Mouse (Mus musculus) CH12.LX (cell line): ENCODE results near the gene Sstr5. TPM values are rescaled to one million over a fixed set of nuclear protein-coding genes. Genes with fewer than 3 reads are reported as not detected.

ENCODE experiments used
- DNase-seq: peaks from one replicate; pipeline ENCODE4 v3.0.0-alpha.2; 2013; ENCODE audit errors: extremely low read depth
- H3K27ac ChIP-seq: 2 replicates; pipeline ENCODE4 v1.5.1; 2012; ENCODE audit warnings: low read depth, mild to moderate bottlenecking, control low read depth, moderate library complexity; ENCODE audit not compliant: insufficient read depth
- H3K27me3 ChIP-seq: replicated peaks from 2 replicates; pipeline ENCODE3; 2012; ENCODE audit warnings: inconsistent platforms
- H3K36me3 ChIP-seq, 2 experiments: replicated peaks in 1 of 2; 2 replicates each; pipeline versions ENCODE3 to v1.6.1; 2012; ENCODE audit warnings: inconsistent platforms in 1 of 2, low read length in 1 of 2, mild to moderate bottlenecking in 1 of 2, mixed read lengths in 1 of 2, moderate library complexity in 1 of 2; ENCODE audit not compliant: control insufficient read depth in 1 of 2, insufficient read depth in 1 of 2
- H3K4me1 ChIP-seq, 2 experiments: 2 replicates each; pipeline ENCODE4 v1.6.1; 2012; ENCODE audit warnings: inconsistent platforms in 1 of 2, moderate library complexity in 1 of 2; ENCODE audit not compliant: insufficient read depth in 2 of 2, control insufficient read depth in 1 of 2
- H3K4me2 ChIP-seq: 2 replicates; pipeline ENCODE4 v1.6.1; 2012; ENCODE audit warnings: low read depth, mild to moderate bottlenecking, control low read depth; ENCODE audit not compliant: poor library complexity, insufficient read depth, severe bottlenecking
- H3K4me3 ChIP-seq, 3 experiments: fragments of 150-350 bp in 1 of 3; sonication (generic) in 1 of 3; replicated peaks in 1 of 3; 2 replicates each; pipeline versions ENCODE3 to v1.5.1; 2011 to 2012; ENCODE audit warnings: low read depth in 2 of 3, low read length in 2 of 3, mild to moderate bottlenecking in 2 of 3, moderate library complexity in 2 of 3, control low read depth in 1 of 3, improper control_type of control experiment in 1 of 3, inconsistent platforms in 1 of 3, mixed read lengths in 1 of 3; ENCODE audit not compliant: poor library complexity in 1 of 3
- H3K79me2 ChIP-seq: replicated peaks from 2 replicates; pipeline ENCODE4 v1.6.1; 2012; ENCODE audit warnings: mild to moderate bottlenecking, moderate library complexity; ENCODE audit not compliant: control insufficient read depth, poor library complexity, insufficient read depth, severe bottlenecking; ENCODE audit errors: extremely low read depth
- H3K9ac ChIP-seq: 2 replicates; pipeline ENCODE4 v1.6.1; 2012; ENCODE audit warnings: low read depth, mild to moderate bottlenecking, control low read depth, moderate library complexity; ENCODE audit not compliant: insufficient read depth
- H3K9me3 ChIP-seq: replicated peaks from 2 replicates; pipeline ENCODE3; 2012; ENCODE audit warnings: low read length, inconsistent platforms, mixed read lengths
- BHLHE40 ChIP-seq: IDR thresholded peaks from 2 replicates; pipeline ENCODE4 v1.6.1; 2011; ENCODE audit warnings: mild to moderate bottlenecking, low read depth, low read length, improper control_type of control experiment
- CHD2 ChIP-seq: IDR thresholded peaks from 2 replicates; pipeline ENCODE4 v1.6.1; 2011; ENCODE audit warnings: low read length, improper control_type of control experiment
- E2F4 ChIP-seq: IDR thresholded peaks from 2 replicates; pipeline ENCODE4 v1.6.1; 2011; ENCODE audit warnings: low read depth, low read length, improper control_type of control experiment; ENCODE audit not compliant: insufficient replicate concordance
- ELF1 ChIP-seq: IDR thresholded peaks from 2 replicates; pipeline ENCODE4 v1.6.1; 2014; ENCODE audit warnings: low read depth, mild to moderate bottlenecking, inconsistent platforms, low read length, improper control_type of control experiment
- EP300 ChIP-seq: IDR thresholded peaks from 2 replicates; pipeline ENCODE4 v1.6.1; 2011; ENCODE audit warnings: low read length, improper control_type of control experiment
- ETS1 ChIP-seq: conservative IDR thresholded peaks from 2 replicates; pipeline ENCODE4 v1.6.1; 2012; ENCODE audit warnings: low read depth, mild to moderate bottlenecking, inconsistent platforms, low read length, improper control_type of control experiment, moderate library complexity
- JUN ChIP-seq: IDR thresholded peaks from 2 replicates; pipeline ENCODE4 v1.6.1; 2011; ENCODE audit warnings: low read depth, mild to moderate bottlenecking, low read length, improper control_type of control experiment, moderate library complexity; ENCODE audit not compliant: insufficient read depth
- MAFK ChIP-seq: IDR thresholded peaks from 2 replicates; pipeline ENCODE4 v1.6.1; 2011; ENCODE audit warnings: low read length, improper control_type of control experiment; ENCODE audit not compliant: insufficient replicate concordance
- MAX ChIP-seq: IDR thresholded peaks from 2 replicates; pipeline ENCODE4 v1.6.1; 2011; ENCODE audit warnings: low read length, improper control_type of control experiment
- MAZ ChIP-seq: IDR thresholded peaks from 2 replicates; pipeline ENCODE4 v1.6.1; 2012; ENCODE audit warnings: low read depth, mild to moderate bottlenecking, inconsistent platforms, low read length, improper control_type of control experiment, moderate library complexity
- MEF2A ChIP-seq: IDR thresholded peaks from 2 replicates; pipeline ENCODE4 v1.6.1; 2014; ENCODE audit warnings: low read depth, mild to moderate bottlenecking, inconsistent platforms, low read length, improper control_type of control experiment, borderline replicate concordance
- MXI1 ChIP-seq: IDR thresholded peaks from 2 replicates; pipeline ENCODE4 v1.6.1; 2011; ENCODE audit warnings: mild to moderate bottlenecking, low read depth, low read length, improper control_type of control experiment
- MYC ChIP-seq: IDR thresholded peaks from 2 replicates; pipeline ENCODE4 v1.6.1; 2011; ENCODE audit warnings: low read depth, mild to moderate bottlenecking, improper control_type of control experiment, low read length
- NRF1 ChIP-seq: IDR thresholded peaks from 2 replicates; pipeline ENCODE4 v1.6.1; 2014; ENCODE audit warnings: low read depth, mild to moderate bottlenecking, inconsistent platforms, low read length, improper control_type of control experiment, moderate library complexity
- PAX5 ChIP-seq: IDR thresholded peaks from 2 replicates; pipeline ENCODE4 v1.6.1; 2012; ENCODE audit warnings: low read length, inconsistent platforms, mixed read lengths
- POLR2A ChIP-seq: IDR thresholded peaks from 2 replicates; pipeline ENCODE4 v1.6.1; 2011; ENCODE audit warnings: low read depth, mild to moderate bottlenecking, improper control_type of control experiment, low read length
- POLR2AphosphoS2 ChIP-seq: IDR thresholded peaks from 2 replicates; pipeline ENCODE4 v1.6.1; 2011; ENCODE audit warnings: low read depth, low read length, improper control_type of control experiment
- RCOR1 ChIP-seq: conservative IDR thresholded peaks from 2 replicates; pipeline ENCODE4 v1.6.1; 2012; ENCODE audit warnings: low read depth, mild to moderate bottlenecking, inconsistent platforms, low read length, improper control_type of control experiment
- SIN3A ChIP-seq: IDR thresholded peaks from 2 replicates; pipeline ENCODE4 v1.6.1; 2012; ENCODE audit warnings: low read length, improper control_type of control experiment, inconsistent platforms
- SMC3 ChIP-seq: IDR thresholded peaks from 2 replicates; pipeline ENCODE4 v1.6.1; 2011; ENCODE audit warnings: low read depth, low read length, improper control_type of control experiment
- TBP ChIP-seq: conservative IDR thresholded peaks from 2 replicates; pipeline ENCODE4 v1.6.1; 2011; ENCODE audit warnings: low read depth, low read length, improper control_type of control experiment
- TCF12 ChIP-seq: IDR thresholded peaks from 2 replicates; pipeline ENCODE4 v1.6.1; 2014; ENCODE audit warnings: low read depth, mild to moderate bottlenecking, inconsistent platforms, low read length, improper control_type of control experiment
- USF2 ChIP-seq: conservative IDR thresholded peaks from 2 replicates; pipeline ENCODE4 v1.6.1; 2011; ENCODE audit warnings: low read depth, low read length, improper control_type of control experiment
- ZC3H11A ChIP-seq: IDR thresholded peaks from 2 replicates; pipeline ENCODE4 v1.6.1; 2012; ENCODE audit warnings: low read depth, mild to moderate bottlenecking, inconsistent platforms, low read length, improper control_type of control experiment
- ZKSCAN1 ChIP-seq: IDR thresholded peaks from 2 replicates; pipeline ENCODE4 v1.6.1; 2012; ENCODE audit warnings: low read depth, inconsistent platforms, low read length, improper control_type of control experiment, borderline replicate concordance
- ZMIZ1 ChIP-seq: IDR thresholded peaks from 2 replicates; pipeline ENCODE4 v1.6.1; 2012; ENCODE audit warnings: low read depth, mild to moderate bottlenecking, inconsistent platforms, low read length, improper control_type of control experiment
- ZNF384 ChIP-seq: IDR thresholded peaks from 2 replicates; pipeline ENCODE4 v1.6.1; 2012; ENCODE audit warnings: low read depth, low read length, improper control_type of control experiment, inconsistent platforms
- dilution Hi-C: fragments of 300-500 bp; cut with MboI; formaldehyde crosslinking; loops from 2 replicates; pipeline ENCODE4 v1.14.3; 2020; ENCODE audit warnings: low sequenced_read_pairs; ENCODE audit not compliant: extremely low pct_unique_long_range_greater_than_20kb, extremely low pct_ligation_motif_present
- in situ Hi-C: fragments of 300-500 bp; cut with MboI; formaldehyde crosslinking; loops from 3 replicates; pipeline ENCODE4 v1.14.3; 2019; ENCODE audit warnings: low sequenced_read_pairs, low pct_ligation_motif_present, low pct_unique_long_range_greater_than_20kb, mixed read lengths
- polyA plus RNA-seq: library from polyadenylated mRNA; unstranded; fragments of >175 nt; gene quantifications from 2 replicates; pipeline ENCODE4 v1.2.1, GENCODE M21; 2012; ENCODE audit warnings: low read depth; ENCODE audit not compliant: insufficient read length
- total RNA-seq, 2 experiments: library from RNA; depleted of rRNA; stranded (reverse); fragments of 300-350 nt in 1 of 2; fragments of >200 nt in 1 of 2; gene quantifications; 2 replicates each; pipeline ENCODE4 v1.2.3; 2012 to 2014

Gene Sstr5
- total and polyA plus RNA-seq, 3 experiments = 0.35 to 1.9 (median 0.38) TPM

- DNase-seq = no peak
- Histone ChIP-seq H3K4me1 (peaks cover 12 to 41% of the 10 kb centered on the region in 2 experiments), H3K9ac (no peak overlapping the region), H3K4me3 (no peak overlapping the region), H3K4me2 (no peak overlapping the region), H3K27ac (no peak overlapping the region), H3K36me3 (no peaks in the 10 kb centered on the region), H3K79me2 (no peaks in the 10 kb centered on the region), H3K9me3 (no peaks in the 10 kb centered on the region), H3K27me3 (peaks cover 82% of the 10 kb centered on the region)
- in situ Hi-C loops (no loop called here), dilution Hi-C loops (no loop called here)
- TF ChIP-seq ZKSCAN1 (no peak), ELF1 (no peak)
Observed at GRCm38 (mm10) chr17:25445841-25446240, 51.2 kb downstream of the Sstr5 start.

- H3K27me3 ChIP-seq = peaks cover 82% of the 10 kb centered on the region
- in situ Hi-C loops = no loop called here
Observed at GRCm38 (mm10) chr17:25445074-25445473, 52.0 kb downstream of the Sstr5 start.

GRCm38 (mm10) chr17:25442889-25443288 is 54.2 kb downstream of the Sstr5 start:
- no peaks in the 10 kb centered on the region for H3K36me3 ChIP-seq
- H3K79me2 ChIP-seq = no peaks in the 10 kb centered on the region
- H3K27me3 ChIP-seq = peaks cover 78% of the 10 kb centered on the region
- in situ Hi-C loops (no loop called here), dilution Hi-C loops (no loop called here)
- peak; percentile 30 for DNase-seq
- no peak overlapping the region for H3K9ac ChIP-seq
- H3K4me2 ChIP-seq = peak overlapping the region; percentile 1; the same call in 1 of the 2 replicates
- H3K27ac ChIP-seq = no peak overlapping the region
- H3K4me3 ChIP-seq = no peak overlapping the region
- H3K9me3 ChIP-seq = no peaks in the 10 kb centered on the region
- H3K4me1 ChIP-seq = peaks cover 12 to 42% of the 10 kb centered on the region in 2 experiments
- TF ChIP-seq E2F4 = no peak
- TF ChIP-seq POLR2AphosphoS2 = no peak
- no peak for TF ChIP-seq MAZ
- TF ChIP-seq SIN3A = no peak
- TF ChIP-seq ZC3H11A = no peak
- TF ChIP-seq BHLHE40 = peak; percentile 60
- peak; percentile 57; the same call in 1 of the 2 replicates for TF ChIP-seq TCF12
- TF ChIP-seq POLR2A = no peak
- no peak for TF ChIP-seq PAX5
- TF ChIP-seq ZNF384 = no peak
- TF ChIP-seq MXI1 = no peak
- no peak for TF ChIP-seq CHD2
- no peak for TF ChIP-seq NRF1
- 0 out of 2 replicates have a peak, but pooled peaks have one; percentile 53 for TF ChIP-seq MAX
- TF ChIP-seq RCOR1 = no peak
- TF ChIP-seq ETS1 = peak; percentile 44
- TF ChIP-seq MAFK = no peak
- TF ChIP-seq MYC = no peak
- no peak for TF ChIP-seq TBP

More at GRCm38 (mm10) chr17:25445074-25445473, 52.0 kb downstream of the Sstr5 start:
- Histone ChIP-seq H3K27ac (no peak overlapping the region), H3K4me3 (no peak overlapping the region), H3K4me2 (no peak overlapping the region), H3K9ac (no peak overlapping the region), H3K36me3 (no peaks in the 10 kb centered on the region), H3K4me1 (peaks cover 12 to 45% of the 10 kb centered on the region in 2 experiments), H3K9me3 (no peaks in the 10 kb centered on the region), H3K79me2 (no peaks in the 10 kb centered on the region)
- no peak for TF ChIP-seq SMC3
- no peak for TF ChIP-seq EP300
- TF ChIP-seq ETS1 = no peak
- no peak for TF ChIP-seq PAX5
- TF ChIP-seq MXI1 = no peak
- TF ChIP-seq USF2 = no peak
- TF ChIP-seq NRF1 = no peak
- no peak for TF ChIP-seq POLR2AphosphoS2
- no peak for TF ChIP-seq JUN
- no peak for TF ChIP-seq TCF12
- TF ChIP-seq MAFK = no peak
- no peak for TF ChIP-seq CHD2
- no peak for TF ChIP-seq ZKSCAN1
- no peak for TF ChIP-seq ZC3H11A
- TF ChIP-seq RCOR1 = no peak
- TF ChIP-seq MAZ = no peak
- TF ChIP-seq MAX = no peak
- TF ChIP-seq MEF2A = no peak
- no peak for TF ChIP-seq ZMIZ1
- dilution Hi-C loops = no loop called here
- no peak for DNase-seq
